Mouse (Mus musculus): ENCODE measurements at regions not wholly inside any gene's neighbourhood (a gene's known extent, or its start where the extent isn't known, plus 50 kb on each side); places are given as distances from the start of the nearest gene placed in this dataset.

- DNase-seq (ENCODE audit: low spot score) = no peak
Observed at GRCm38 (mm10) chr1:92284155-92284554, 88.7 kb upstream of the Hdac4 start.

- no peak for DNase-seq (ENCODE audit: low spot score)
Observed at GRCm38 (mm10) chr1:92277199-92277747, 81.8 kb upstream of the Hdac4 start.

DNA sequence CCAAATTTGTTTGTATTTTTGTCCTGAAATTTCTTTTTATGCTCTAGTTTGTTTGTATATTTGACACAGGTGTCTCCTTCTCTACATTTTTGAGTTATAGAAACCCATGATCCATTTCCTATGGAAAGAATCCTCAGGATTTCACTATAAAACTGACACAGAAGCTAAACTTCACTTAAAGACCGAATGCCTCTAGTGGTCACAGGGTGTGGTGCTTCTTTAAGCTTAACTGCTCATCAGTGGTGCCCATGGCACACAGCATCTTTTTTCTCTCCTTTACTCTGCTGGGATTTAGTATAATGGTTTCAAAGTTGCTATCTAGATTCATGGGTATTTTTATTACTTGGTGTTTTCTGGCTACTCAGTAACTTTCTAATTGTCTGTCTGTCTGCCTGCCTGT lies 79.9 kb upstream of the Hdac4 start:
- no peak for DNase-seq (ENCODE audit: low spot score)

DNA sequence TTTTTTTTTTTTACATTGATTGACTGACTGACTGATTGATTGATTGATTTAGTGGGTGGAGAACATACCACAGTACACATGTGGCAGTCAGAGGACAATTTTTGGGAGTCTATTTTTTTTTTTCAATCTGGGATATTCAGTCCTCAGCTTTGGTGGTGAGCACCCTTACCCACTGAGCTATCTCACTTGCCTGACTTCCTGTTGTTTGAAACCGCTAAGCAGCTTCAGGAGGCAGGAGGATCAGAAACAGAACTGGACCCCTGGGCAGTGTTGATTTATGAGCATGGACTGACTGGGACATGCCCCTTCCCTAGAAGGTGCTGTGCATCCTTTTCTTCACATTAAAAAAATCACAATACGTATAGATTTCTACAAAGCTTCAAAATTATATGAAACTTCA lies 78.3 kb upstream of the Hdac4 start:
- DNase-seq (ENCODE audit: low spot score) = no peak

GRCm38 (mm10) chr1:92271676-92272291 lies 76.3 kb upstream of the Hdac4 start:
- no peak for DNase-seq (ENCODE audit: low spot score)

DNA sequence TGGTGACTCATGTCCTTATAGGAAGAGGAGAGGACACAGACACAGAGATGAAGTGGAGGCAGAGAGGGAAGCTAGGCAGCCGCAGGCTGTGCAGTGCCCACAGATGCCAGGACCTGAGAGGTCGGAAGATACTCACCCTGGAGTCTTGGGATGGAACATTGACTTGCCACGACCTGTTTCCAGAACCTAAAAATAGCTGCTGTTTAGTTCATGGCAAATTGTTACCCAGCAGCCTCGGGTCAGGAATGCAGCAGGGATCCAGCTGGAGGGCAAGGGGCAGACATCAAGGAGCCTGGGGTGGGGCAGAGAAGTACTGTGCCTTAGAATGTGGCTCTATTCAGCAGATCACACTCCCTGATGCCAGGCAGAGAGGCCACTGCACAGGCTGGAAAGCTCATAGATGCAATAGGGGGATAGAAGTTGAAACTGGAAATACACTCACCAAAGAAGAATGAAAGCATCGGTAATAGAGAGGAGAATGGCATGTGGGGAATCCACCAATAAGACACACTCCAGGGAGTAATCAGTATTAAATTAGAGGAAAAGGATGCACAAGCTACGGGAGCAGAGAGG lies 75.1 kb upstream of the Hdac4 start:
- no peak for DNase-seq (ENCODE audit: low spot score)

- no peak for DNase-seq (ENCODE audit: low spot score)
Observed at GRCm38 (mm10) chr1:92269464-92269863, 74.0 kb upstream of the Hdac4 start.

GRCm38 (mm10) chr1:92264941-92265340 lies 69.4 kb upstream of the Hdac4 start:
- peak; percentile 17 for DNase-seq (ENCODE audit: low spot score)

GRCm38 (mm10) chr1:92259715-92260392 lies 64.4 kb upstream of the Hdac4 start:
- no peak for DNase-seq (ENCODE audit: low spot score)

- no peak for DNase-seq (ENCODE audit: low spot score)
Observed at GRCm38 (mm10) chr1:92258026-92258425, 62.5 kb upstream of the Hdac4 start.

- no peak for DNase-seq (ENCODE audit: low spot score)
Observed at GRCm38 (mm10) chr1:92253086-92253485, 57.6 kb upstream of the Hdac4 start.

GRCm38 (mm10) chr1:92250594-92251463 lies 55.3 kb upstream of the Hdac4 start:
- no peak for DNase-seq (ENCODE audit: low spot score)
